Mouse (Mus musculus): Measurements from ENCODE around the gene Slc2a1. TPM values are rescaled to one million over a fixed set of nuclear protein-coding genes. Genes with fewer than 3 reads are reported as not detected.
A peak's percentile ranks its signal among the peaks of the same experiment; 100 is the strongest.

Gene Slc2a1
- polyA plus RNA-seq, 1 experiment: 47.7 TPM

GRCm38 (mm10) chr4:119148741-119149140, 40.2 kb downstream of the Slc2a1 start:
- Histone ChIP-seq H3K4me1 (ENCODE audit: control insufficient read depth, insufficient read depth, insufficient read length) (no peaks in the 10 kb centered on the region), H3K4me3 (ENCODE audit: extremely low read depth, insufficient read depth, insufficient read length) (no peak overlapping the region), H3K27ac (ENCODE audit: insufficient read depth, low read length) (no peak overlapping the region), H3K36me3 (ENCODE audit: control insufficient read depth, insufficient read depth, low read length) (no peaks in the 10 kb centered on the region), H3K27me3 (ENCODE audit: control insufficient read depth, insufficient read depth, low read length) (no peaks in the 10 kb centered on the region)
- DNase-seq (ENCODE audit: low read depth in 1 of 2, low spot score in 2 of 2): no peak
- WGBS: 80% methylated on average over 11 of the region's 11 CpGs
- TF ChIP-seq CTCF (IDR thresholded peaks at IDR 0.05; ENCODE audit: extremely low read depth, insufficient read depth, insufficient read length, insufficient replicate concordance): no peak
- TF ChIP-seq POLR2A (IDR thresholded peaks at IDR 0.05; ENCODE audit: low read depth, low read length): no peak

DNA sequence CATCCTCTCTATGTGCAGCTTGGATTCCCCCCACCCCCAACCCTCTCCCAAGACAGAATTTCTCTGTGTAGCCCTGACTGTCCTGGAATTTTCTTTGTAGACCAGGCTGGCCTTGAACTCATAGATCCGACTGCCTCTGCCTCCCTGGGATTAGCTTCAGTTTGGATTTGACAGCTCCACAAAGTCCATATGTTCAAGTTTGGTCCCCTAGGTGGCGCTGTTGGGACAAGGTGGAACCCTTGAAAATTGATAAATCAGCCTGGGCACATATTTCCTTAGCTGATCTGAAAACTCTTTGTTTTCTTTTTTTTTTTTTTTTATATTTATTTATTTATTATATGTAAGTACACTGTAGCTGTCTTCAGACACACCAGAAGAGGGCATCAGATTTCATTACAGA, 48.7 kb downstream of the Slc2a1 start:
- no peak for TF ChIP-seq POLR2A (IDR thresholded peaks at IDR 0.05; ENCODE audit: low read depth, low read length)
- peak; percentile 40; the same call in 1 of the 2 replicates for TF ChIP-seq CTCF (IDR thresholded peaks at IDR 0.05; ENCODE audit: extremely low read depth, insufficient read depth, insufficient read length, insufficient replicate concordance)

DNA sequence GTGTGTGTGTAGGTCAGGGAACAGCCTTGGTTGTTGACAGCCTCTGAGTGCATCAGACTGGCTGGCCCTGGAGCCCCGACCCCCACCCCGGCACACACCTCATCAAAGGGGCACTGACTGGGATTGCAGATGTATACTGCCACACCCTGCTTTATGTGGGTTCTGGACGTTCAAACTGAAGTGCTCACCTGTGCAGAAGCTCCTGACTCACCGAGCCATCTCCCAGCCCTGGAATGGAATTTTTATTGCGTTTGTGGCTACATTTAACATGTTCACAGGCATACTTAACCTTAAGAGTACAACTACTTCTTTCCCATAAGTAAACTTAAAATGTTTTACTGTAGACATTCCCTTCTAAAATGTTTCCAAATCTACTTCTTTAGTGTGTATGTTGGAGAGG, 49.4 kb downstream of the Slc2a1 start:
- 83% methylated on average over 5 of the region's 5 CpGs for WGBS
- Histone ChIP-seq H3K36me3 (ENCODE audit: control insufficient read depth, insufficient read depth, low read length) (no peaks in the 10 kb centered on the region), H3K27ac (ENCODE audit: insufficient read depth, low read length) (no peak overlapping the region), H3K4me1 (ENCODE audit: control insufficient read depth, insufficient read depth, insufficient read length) (no peaks in the 10 kb centered on the region), H3K27me3 (ENCODE audit: control insufficient read depth, insufficient read depth, low read length) (no peaks in the 10 kb centered on the region), H3K4me3 (ENCODE audit: extremely low read depth, insufficient read depth, insufficient read length) (no peak overlapping the region)
- DNase-seq (ENCODE audit: low read depth in 1 of 2, low spot score in 2 of 2): no peak
- TF ChIP-seq POLR2A (IDR thresholded peaks at IDR 0.05; ENCODE audit: low read depth, low read length) (no peak), CTCF (IDR thresholded peaks at IDR 0.05; ENCODE audit: extremely low read depth, insufficient read depth, insufficient read length, insufficient replicate concordance) (no peak)

More for the DNA sequence above, 48.7 kb downstream of the Slc2a1 start:
- no peaks in the 10 kb centered on the region for H3K4me1 ChIP-seq (ENCODE audit: control insufficient read depth, insufficient read depth, insufficient read length)
- 28% methylated on average over 2 of the region's 2 CpGs for WGBS
- no peaks in the 10 kb centered on the region for H3K36me3 ChIP-seq (ENCODE audit: control insufficient read depth, insufficient read depth, low read length)
- H3K27ac ChIP-seq (ENCODE audit: insufficient read depth, low read length): no peak overlapping the region
- no peak overlapping the region for H3K4me3 ChIP-seq (ENCODE audit: extremely low read depth, insufficient read depth, insufficient read length)
- peak in 1 of 2 experiments; percentile 63 for DNase-seq (ENCODE audit: low read depth in 1 of 2, low spot score in 2 of 2)
- H3K27me3 ChIP-seq (ENCODE audit: control insufficient read depth, insufficient read depth, low read length): no peaks in the 10 kb centered on the region

DNA sequence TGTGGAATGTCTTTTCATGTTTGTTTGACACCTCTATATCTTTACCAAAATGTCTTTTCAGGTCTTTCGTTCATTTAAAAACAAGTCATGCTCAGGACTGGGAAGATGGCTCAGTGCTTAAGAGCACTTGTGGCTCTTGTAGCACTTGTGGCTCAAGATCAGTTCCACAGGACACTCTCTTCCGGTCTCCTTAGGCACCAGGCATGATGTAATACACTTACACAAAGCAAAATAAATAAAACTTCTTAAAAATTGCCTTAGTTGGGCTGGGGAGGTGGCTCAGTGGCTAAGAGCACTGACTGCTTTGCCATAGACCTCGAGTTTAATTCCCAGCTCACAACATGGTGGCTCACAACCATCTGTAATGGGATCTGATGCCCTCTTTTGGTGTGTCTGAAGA, 52.8 kb downstream of the Slc2a1 start:
- WGBS: 78% methylated on average over 3 of the region's 3 CpGs
- Histone ChIP-seq H3K4me3 (ENCODE audit: extremely low read depth, insufficient read depth, insufficient read length) (no peak overlapping the region), H3K4me1 (ENCODE audit: control insufficient read depth, insufficient read depth, insufficient read length) (no peaks in the 10 kb centered on the region), H3K27me3 (ENCODE audit: control insufficient read depth, insufficient read depth, low read length) (no peaks in the 10 kb centered on the region), H3K36me3 (ENCODE audit: control insufficient read depth, insufficient read depth, low read length) (no peaks in the 10 kb centered on the region), H3K27ac (ENCODE audit: insufficient read depth, low read length) (no peak overlapping the region)
- DNase-seq (ENCODE audit: low read depth in 1 of 2, low spot score in 2 of 2): no peak
- TF ChIP-seq CTCF (IDR thresholded peaks at IDR 0.05; ENCODE audit: extremely low read depth, insufficient read depth, insufficient read length, insufficient replicate concordance) (no peak), POLR2A (IDR thresholded peaks at IDR 0.05; ENCODE audit: low read depth, low read length) (no peak)

DNA sequence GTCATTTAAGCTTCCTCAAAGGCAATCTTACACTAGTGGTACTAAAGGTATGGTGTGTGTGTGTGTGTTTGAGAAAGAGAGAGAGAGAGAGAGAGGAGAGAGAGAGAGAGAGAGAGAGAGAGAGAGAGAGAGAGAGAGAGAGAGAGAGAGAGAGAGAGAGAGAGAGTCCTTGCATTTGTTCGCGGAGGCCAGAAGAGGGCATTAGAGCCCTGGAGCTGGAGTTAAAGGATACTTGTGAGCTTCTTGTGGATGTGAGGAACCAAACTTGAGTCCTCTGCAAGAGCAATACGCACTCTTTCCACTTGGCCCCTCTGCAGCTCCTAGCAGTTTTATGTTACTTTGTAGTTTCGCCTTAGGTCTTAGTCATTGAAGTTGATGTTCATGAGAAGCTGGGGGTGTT, 54.5 kb downstream of the Slc2a1 start:
- Histone ChIP-seq H3K27me3 (ENCODE audit: control insufficient read depth, insufficient read depth, low read length) (no peaks in the 10 kb centered on the region), H3K36me3 (ENCODE audit: control insufficient read depth, insufficient read depth, low read length) (no peaks in the 10 kb centered on the region), H3K27ac (ENCODE audit: insufficient read depth, low read length) (no peak overlapping the region), H3K4me1 (ENCODE audit: control insufficient read depth, insufficient read depth, insufficient read length) (no peaks in the 10 kb centered on the region), H3K4me3 (ENCODE audit: extremely low read depth, insufficient read depth, insufficient read length) (no peak overlapping the region)
- no peak for DNase-seq (ENCODE audit: low read depth in 1 of 2, low spot score in 2 of 2)
- no peak for TF ChIP-seq CTCF (IDR thresholded peaks at IDR 0.05; ENCODE audit: extremely low read depth, insufficient read depth, insufficient read length, insufficient replicate concordance)
- 85% methylated on average over 4 of the region's 4 CpGs for WGBS

DNA sequence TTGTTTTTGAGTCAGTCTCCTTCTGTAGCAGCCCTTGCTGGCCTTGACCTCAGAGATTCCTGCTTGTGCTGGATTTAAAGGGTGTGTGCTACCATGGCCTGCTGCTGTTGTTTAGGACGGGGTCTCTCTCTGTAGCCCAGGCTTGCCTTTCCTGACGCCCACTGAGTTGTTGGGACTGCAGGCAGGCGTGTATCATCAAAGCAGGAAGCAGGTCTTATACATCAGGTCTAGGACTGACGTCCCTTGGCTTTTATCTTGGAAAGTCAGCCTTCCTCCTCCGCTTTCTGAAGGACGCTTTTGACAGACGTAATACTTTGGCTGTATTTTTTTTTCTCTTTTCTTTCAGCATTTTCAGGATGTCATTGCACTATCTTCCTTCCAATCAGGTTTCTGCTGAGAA, 57.4 kb downstream of the Slc2a1 start:
- DNase-seq (ENCODE audit: low read depth in 1 of 2, low spot score in 2 of 2): no peak
- Histone ChIP-seq H3K4me3 (ENCODE audit: extremely low read depth, insufficient read depth, insufficient read length) (no peak overlapping the region), H3K27ac (ENCODE audit: insufficient read depth, low read length) (no peak overlapping the region), H3K36me3 (ENCODE audit: control insufficient read depth, insufficient read depth, low read length) (peaks cover 5% of the 10 kb centered on the region), H3K4me1 (ENCODE audit: control insufficient read depth, insufficient read depth, insufficient read length) (no peaks in the 10 kb centered on the region), H3K27me3 (ENCODE audit: control insufficient read depth, insufficient read depth, low read length) (no peaks in the 10 kb centered on the region)
- WGBS: 71% methylated on average over 7 of the region's 7 CpGs
- TF ChIP-seq POLR2A (IDR thresholded peaks at IDR 0.05; ENCODE audit: low read depth, low read length): no peak

DNA sequence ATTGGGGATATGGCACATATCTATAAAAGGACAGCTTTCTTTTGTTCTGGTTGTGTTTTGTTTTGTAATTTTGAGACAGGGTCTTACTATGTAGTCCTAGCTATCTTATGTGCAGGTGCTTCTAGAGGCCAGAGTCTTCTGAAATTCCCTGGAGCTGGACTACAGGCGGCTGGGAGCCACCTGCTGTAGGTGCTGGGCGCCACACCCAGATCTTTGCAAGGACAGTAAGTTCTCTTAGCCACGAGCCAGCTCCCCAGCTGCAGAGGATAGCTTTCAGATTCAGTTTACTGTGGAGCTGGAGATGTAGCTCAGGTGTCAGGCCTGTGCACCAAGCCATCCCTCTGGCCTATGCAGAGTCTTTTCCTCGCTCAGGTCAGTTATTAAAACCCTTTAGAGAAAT, 58.6 kb downstream of the Slc2a1 start:
- no peak overlapping the region for H3K27ac ChIP-seq (ENCODE audit: insufficient read depth, low read length)
- no peak overlapping the region for H3K4me3 ChIP-seq (ENCODE audit: extremely low read depth, insufficient read depth, insufficient read length)
- no peaks in the 10 kb centered on the region for H3K27me3 ChIP-seq (ENCODE audit: control insufficient read depth, insufficient read depth, low read length)
- TF ChIP-seq POLR2A (IDR thresholded peaks at IDR 0.05; ENCODE audit: low read depth, low read length): no peak
- no peak for TF ChIP-seq CTCF (IDR thresholded peaks at IDR 0.05; ENCODE audit: extremely low read depth, insufficient read depth, insufficient read length, insufficient replicate concordance)
- no peaks in the 10 kb centered on the region for H3K4me1 ChIP-seq (ENCODE audit: control insufficient read depth, insufficient read depth, insufficient read length)
- peaks cover 5% of the 10 kb centered on the region for H3K36me3 ChIP-seq (ENCODE audit: control insufficient read depth, insufficient read depth, low read length)
- DNase-seq (ENCODE audit: low read depth in 1 of 2, low spot score in 2 of 2): no peak
- 85% methylated on average over 4 of the region's 4 CpGs for WGBS

Measured in spleen, adult 2 months (tissue).